Mouse (Mus musculus) small intestine, adult 2 months (tissue): ENCODE data around the gene Prss54.

Experiments used
- CTCF ChIP-seq: fragments of 200-500 bp; IDR thresholded peaks from 2 replicates; pipeline ENCODE4 v1.5.1; 2012; ENCODE audit warnings: low read depth, mild to moderate bottlenecking, control low read depth, inconsistent platforms, low read length, moderate library complexity, mixed read lengths; ENCODE audit not compliant: insufficient replicate concordance, insufficient read length; ENCODE audit errors: extremely low read depth
- POLR2A ChIP-seq: fragments of 200-500 bp; IDR thresholded peaks from 2 replicates; pipeline ENCODE4 v1.6.1; 2012; ENCODE audit warnings: low read depth, mild to moderate bottlenecking, control low read depth, inconsistent platforms, low read length, moderate library complexity

- peak; percentile 53; the same call in 1 of the 2 replicates for TF ChIP-seq CTCF
- TF ChIP-seq POLR2A, result no peak
Observed at GRCm38 (mm10) chr8:95599861-95600260, 23.7 kb upstream of the Prss54 start.
